Mouse (Mus musculus): ENCODE data around the gene Arpp19.

- no peak for TF ChIP-seq EP300 (IDR thresholded peaks at IDR 0.05; ENCODE audit: low read depth)
- TF ChIP-seq CTCF (IDR thresholded peaks at IDR 0.05; ENCODE audit: low read depth), result no peak
These were observed 20.8 kb upstream of the Arpp19 start for GRCm38 (mm10) chr9:75016591-75016990.
